9 mouse cellular contexts compared by ENCODE assay signal in the genomic region with DNA sequence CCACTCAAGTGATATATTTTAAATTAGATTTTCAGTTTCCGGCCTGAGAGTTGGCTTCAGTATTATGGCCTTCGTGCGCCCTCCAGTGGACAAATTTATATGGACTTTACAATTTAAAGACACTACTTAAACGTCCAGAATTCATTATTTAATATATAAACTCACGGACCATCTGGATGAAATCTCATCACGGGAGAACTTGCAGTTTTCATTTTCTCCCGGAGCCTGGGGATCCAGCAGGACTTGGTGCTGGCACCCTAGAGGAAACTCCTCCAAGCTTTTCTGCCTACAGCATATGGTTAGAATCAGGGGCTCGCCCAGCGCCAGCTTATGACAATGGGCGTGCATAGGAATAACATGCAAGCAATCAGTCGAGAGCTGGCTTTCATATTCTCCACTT.
DNase-seq lines count a peak whose midpoint lies in the region; ATAC-seq and TF ChIP-seq lines count a peak whose summit lies in the region.
"Had no signal": no experiment of that assay in that cellular context is flagged by ENCODE, and none has a peak within 500 bp of the region (broad histone marks: within the 10 kb centered on the region; RNA-seq: fewer than 3 reads in every experiment).

No protein-coding gene starts in this region.

- H3K36me3 ChIP-seq in heart, embryonic 12.5 days, result no peaks in the 10 kb centered on the region
- H3K36me3 ChIP-seq in kidney, embryonic 14.5 days (ENCODE audit: control insufficient read depth, insufficient read depth, low read length), result no peaks in the 10 kb centered on the region
- no peaks in the 10 kb centered on the region for H3K36me3 ChIP-seq in limb, embryonic 14.5 days (ENCODE audit: control insufficient read depth, insufficient read depth, low read length)

- no peak overlapping the region for H3K27ac ChIP-seq in heart, embryonic 12.5 days (ENCODE audit: poor library complexity, severe bottlenecking)
- no peak overlapping the region for H3K27ac ChIP-seq in kidney, embryonic 14.5 days (ENCODE audit: low read depth, low read length)
- no peak overlapping the region for H3K27ac ChIP-seq in limb, embryonic 14.5 days (replicated peaks; ENCODE audit: low read depth, low read length)

- intact Hi-C loops in heart, postnatal 25 days (cut with DNase I), result loop anchor here (5.0 kb wide), 1 partner anchor 426 kb away; no protein-coding TSS in a partner anchor

- DNase-seq in heart, postnatal 25 days (ENCODE audit: low spot score), result no peak
- DNase-seq in adipocyte (ENCODE audit: low spot score), result peak; percentile 8
- peak; percentile 55 for DNase-seq in forelimb bud, embryonic 11.5 days (ENCODE audit: low read depth, low spot score)
- DNase-seq in limb, embryonic 14.5 days (ENCODE audit: low spot score), result peak; percentile 81
- peak; percentile 16 for DNase-seq in retina, postnatal 7 days (ENCODE audit: low read depth, low spot score)
- DNase-seq in spleen, postnatal 36 days (ENCODE audit: low spot score in 2 of 2), result no peak

- peak overlapping the region; percentile 22 for H3K4me2 ChIP-seq in heart, embryonic 12.5 days
- H3K4me2 ChIP-seq in kidney, embryonic 14.5 days (replicated peaks; ENCODE audit: low read depth, low read length), result no peak overlapping the region; the same call in 1 of the 2 replicates
- H3K4me2 ChIP-seq in limb, embryonic 14.5 days (replicated peaks; ENCODE audit: low read depth, low read length, severe bottlenecking), result peak overlapping the region; percentile 44

- no peaks in the 10 kb centered on the region for H3K27me3 ChIP-seq in heart, embryonic 12.5 days (replicated peaks)
- H3K27me3 ChIP-seq in kidney, embryonic 14.5 days (ENCODE audit: control insufficient read depth, insufficient read depth, low read length), result no peaks in the 10 kb centered on the region
- no peaks in the 10 kb centered on the region for H3K27me3 ChIP-seq in limb, embryonic 14.5 days (ENCODE audit: control insufficient read depth, insufficient read depth, low read length)
- H3K27me3 ChIP-seq: megakaryocyte, embryonic 14.5 days had no signal

- WGBS in heart, embryonic 12.5 days, result 32% methylated on average over 11 of the region's 11 CpGs
- 38% methylated on average over 11 of the region's 11 CpGs for WGBS in kidney, embryonic 14.5 days
- 17% methylated on average over 11 of the region's 11 CpGs for WGBS in limb, embryonic 14.5 days

- ATAC-seq in heart, embryonic 12.5 days (ENCODE audit: insufficient number of reproducible peaks, low FRiP score), result no peak
- peak; percentile 46 for ATAC-seq in kidney, embryonic 14.5 days (ENCODE audit: low FRiP score, low TSS enrichment)
- peak; percentile 76; the same call in 1 of the 2 replicates for ATAC-seq in limb, embryonic 14.5 days (ENCODE audit: low FRiP score, low read depth)

- H3K9me3 ChIP-seq in heart, embryonic 12.5 days (replicated peaks), result no peaks in the 10 kb centered on the region
- no peaks in the 10 kb centered on the region for H3K9me3 ChIP-seq in kidney, embryonic 14.5 days (ENCODE audit: control insufficient read depth, low read length)
- H3K9me3 ChIP-seq in limb, embryonic 14.5 days (ENCODE audit: control insufficient read depth, low read length), result no peaks in the 10 kb centered on the region
- H3K9me3 ChIP-seq: megakaryocyte, embryonic 14.5 days had no signal

- no peak for TF ChIP-seq POLR2A in limb, embryonic 14.5 days (IDR thresholded peaks at IDR 0.05; ENCODE audit: borderline replicate concordance, extremely low read depth, insufficient read depth, insufficient read length)

- H3K4me3 ChIP-seq in heart, embryonic 12.5 days, result no peak overlapping the region
- no peak overlapping the region for H3K4me3 ChIP-seq in kidney, embryonic 14.5 days (ENCODE audit: low read length)
- H3K4me3 ChIP-seq in limb, embryonic 14.5 days (replicated peaks; ENCODE audit: low read length), result peak overlapping the region; percentile 23
- H3K4me3 ChIP-seq: megakaryocyte, embryonic 14.5 days had no signal

- H3K9ac ChIP-seq in heart, embryonic 12.5 days, result no peak overlapping the region
- no peak overlapping the region for H3K9ac ChIP-seq in kidney, embryonic 14.5 days (ENCODE audit: low read depth, low read length)
- H3K9ac ChIP-seq in limb, embryonic 14.5 days (ENCODE audit: low read depth, low read length, severe bottlenecking), result peak overlapping the region; percentile 5; the same call in 1 of the 2 replicates

- H3K4me1 ChIP-seq in heart, embryonic 12.5 days (replicated peaks), result no peaks in the 10 kb centered on the region
- no peaks in the 10 kb centered on the region for H3K4me1 ChIP-seq in kidney, embryonic 14.5 days (ENCODE audit: control insufficient read depth, insufficient read depth, low read length)
- 0 out of 2 replicates have a peak, but pooled peaks cover 7% of the 10 kb centered on the region for H3K4me1 ChIP-seq in limb, embryonic 14.5 days (ENCODE audit: control insufficient read depth, insufficient read depth, low read length)
- H3K4me1 ChIP-seq: megakaryocyte, embryonic 14.5 days had no signal

Comparison
In these comparisons a context has a peak if more than half of its experiments do, and no peak if none do; other contexts are left out.
1. DNase-seq: peak in adipocyte (single experiment), forelimb bud, embryonic 11.5 days (single experiment), limb, embryonic 14.5 days (single experiment) and retina, postnatal 7 days (single experiment); none in heart, postnatal 25 days (single experiment) and spleen, postnatal 36 days (0 of 2).